Comparison of ENCODE assay signal across 12 mouse cellular contexts in the genomic region with DNA sequence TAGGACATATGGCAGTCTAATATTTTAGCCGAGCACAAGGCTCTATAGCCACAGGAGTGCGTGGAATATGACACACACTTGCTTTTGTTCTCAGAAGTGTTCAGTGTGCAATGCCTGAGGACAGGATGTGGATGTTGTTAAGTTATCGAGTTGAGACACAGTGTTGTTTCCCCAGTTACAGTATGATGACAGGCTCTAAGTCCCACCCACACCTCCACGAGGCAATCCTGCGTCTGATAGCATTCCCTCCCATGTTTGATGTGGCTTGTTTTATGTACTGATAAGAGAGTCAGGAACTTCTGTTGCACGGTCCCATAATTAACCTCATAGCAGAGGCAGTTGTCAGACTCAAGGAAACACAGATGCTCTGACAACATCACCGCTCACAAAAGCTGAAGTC.
A peak's percentile ranks its signal among the peaks of the same experiment; 100 is the strongest.
DNase-seq lines count a peak whose midpoint lies in the region; ATAC-seq and TF ChIP-seq lines count a peak whose summit lies in the region.
"Had no signal": no experiment of that assay in that cellular context is flagged by ENCODE, and none has a peak within 500 bp of the region (broad histone marks: within the 10 kb centered on the region; RNA-seq: fewer than 3 reads in every experiment).

No protein-coding gene starts in this region.

- no peak overlapping the region for H3K4me2 ChIP-seq in intestine, embryonic 15.5 days (replicated peaks)
- no peak overlapping the region for H3K4me2 ChIP-seq in hindbrain, embryonic 14.5 days (replicated peaks)
- no peak overlapping the region for H3K4me2 ChIP-seq in forebrain, embryonic 15.5 days (replicated peaks)
- H3K4me2 ChIP-seq: limb, embryonic 15.5 days; midbrain, embryonic 13.5 days had no signal

- H3K4me3 ChIP-seq in heart, adult 2 months, result no peak overlapping the region
- no peak overlapping the region for H3K4me3 ChIP-seq in intestine, embryonic 15.5 days (replicated peaks)
- no peak overlapping the region for H3K4me3 ChIP-seq in hindbrain, embryonic 14.5 days (replicated peaks; ENCODE audit: low read length)
- no peak overlapping the region for H3K4me3 ChIP-seq in kidney, adult 2 months (ENCODE audit: insufficient read depth, low read depth, low read length)
- H3K4me3 ChIP-seq in forebrain, embryonic 15.5 days, result no peak overlapping the region
- H3K4me3 ChIP-seq: erythroblast, embryonic 14.5 days; limb, embryonic 15.5 days; midbrain, embryonic 13.5 days had no signal

- no peak for TF ChIP-seq CTCF in heart, adult 2 months (IDR thresholded peaks at IDR 0.05)
- TF ChIP-seq CTCF in kidney, adult 2 months (conservative IDR thresholded peaks at IDR 0.05; ENCODE audit: insufficient read depth, insufficient read length, low read depth, low read length), result no peak

- no peaks in the 10 kb centered on the region for H3K27me3 ChIP-seq in heart, adult 2 months (ENCODE audit: control insufficient read depth, insufficient read depth, low read length)
- no peaks in the 10 kb centered on the region for H3K27me3 ChIP-seq in intestine, embryonic 15.5 days (replicated peaks)
- H3K27me3 ChIP-seq in hindbrain, embryonic 14.5 days (ENCODE audit: control insufficient read depth, insufficient read depth, low read length), result no peaks in the 10 kb centered on the region
- H3K27me3 ChIP-seq in kidney, adult 2 months (replicated peaks; ENCODE audit: control insufficient read depth, insufficient read depth, low read length), result no peaks in the 10 kb centered on the region
- no peaks in the 10 kb centered on the region for H3K27me3 ChIP-seq in forebrain, embryonic 15.5 days
- H3K27me3 ChIP-seq: limb, embryonic 15.5 days; midbrain, embryonic 13.5 days; Patski had no signal

- no peaks in the 10 kb centered on the region for H3K79me2 ChIP-seq in heart, adult 2 months (replicated peaks; ENCODE audit: control insufficient read depth, insufficient read depth, low read length)

- no peak for TF ChIP-seq POLR2A in heart, adult 2 months (IDR thresholded peaks at IDR 0.05; ENCODE audit: insufficient read depth, low read depth, low read length)
- TF ChIP-seq POLR2A in kidney, adult 2 months (IDR thresholded peaks at IDR 0.05; ENCODE audit: low read depth, low read length), result no peak

- TF ChIP-seq EP300 in heart, adult 2 months (IDR thresholded peaks at IDR 0.05; ENCODE audit: insufficient read depth, low read depth, low read length), result no peak

- 21% methylated on average over 7 of the region's 7 CpGs for WGBS in heart, adult 2 months
- 33% methylated on average over 7 of the region's 7 CpGs for WGBS in intestine, embryonic 15.5 days
- WGBS in hindbrain, embryonic 14.5 days, result 78% methylated on average over 7 of the region's 7 CpGs
- WGBS in kidney, adult 2 months, result 43% methylated on average over 7 of the region's 7 CpGs
- 66% methylated on average over 7 of the region's 7 CpGs for WGBS in forebrain, embryonic 15.5 days

- no peak overlapping the region for H3K9ac ChIP-seq in heart, adult 2 months (ENCODE audit: low read depth, low read length)
- no peak overlapping the region for H3K9ac ChIP-seq in intestine, embryonic 15.5 days
- H3K9ac ChIP-seq in hindbrain, embryonic 14.5 days, result no peak overlapping the region
- no peak overlapping the region for H3K9ac ChIP-seq in forebrain, embryonic 15.5 days (replicated peaks)
- H3K9ac ChIP-seq: limb, embryonic 15.5 days; midbrain, embryonic 13.5 days had no signal

- H3K4me1 ChIP-seq in heart, adult 2 months (ENCODE audit: control insufficient read depth, insufficient read depth, low read length), result no peaks in the 10 kb centered on the region
- H3K4me1 ChIP-seq in intestine, embryonic 15.5 days (replicated peaks), result no peaks in the 10 kb centered on the region
- H3K4me1 ChIP-seq in hindbrain, embryonic 14.5 days (replicated peaks; ENCODE audit: control insufficient read depth, insufficient read depth, low read length), result no peaks in the 10 kb centered on the region
- peaks cover 13% of the 10 kb centered on the region for H3K4me1 ChIP-seq in kidney, adult 2 months (ENCODE audit: control insufficient read depth, insufficient read depth, low read length)
- no peaks in the 10 kb centered on the region for H3K4me1 ChIP-seq in forebrain, embryonic 15.5 days
- H3K4me1 ChIP-seq: midbrain, embryonic 13.5 days had no signal

- no peaks in the 10 kb centered on the region for H3K9me3 ChIP-seq in intestine, embryonic 15.5 days
- H3K9me3 ChIP-seq in hindbrain, embryonic 14.5 days (ENCODE audit: control insufficient read depth, low read length), result no peaks in the 10 kb centered on the region
- no peaks in the 10 kb centered on the region for H3K9me3 ChIP-seq in forebrain, embryonic 15.5 days
- H3K9me3 ChIP-seq: limb, embryonic 15.5 days; midbrain, embryonic 13.5 days had no signal

- peak; percentile 48 for DNase-seq in heart, adult 11 months
- DNase-seq in heart, adult 2 months, result no peak
- DNase-seq in hindbrain, embryonic 14.5 days (ENCODE audit: low spot score), result no peak
- no peak for DNase-seq in kidney, adult 2 months

- intact Hi-C loops in heart, adult 2 months (cut with DNase I), result no loop called here

- peak; percentile 95 for ATAC-seq in CD4-positive, CD25-positive, alpha-beta regulatory T cell, adult 4 months
- peak; percentile 80 for ATAC-seq in intestine, embryonic 15.5 days
- peak; percentile 99 for ATAC-seq in megakaryocyte progenitor cell, adult 5-6 weeks (replicated peaks; ENCODE audit: poor library complexity)
- no peak for ATAC-seq in hindbrain, embryonic 14.5 days (ENCODE audit: low FRiP score)
- no peak for ATAC-seq in forebrain, embryonic 15.5 days (replicated peaks)
- ATAC-seq: midbrain, embryonic 13.5 days; Patski had no signal

- H3K27ac ChIP-seq in heart, adult 2 months, result no peak overlapping the region
- no peak overlapping the region for H3K27ac ChIP-seq in intestine, embryonic 15.5 days
- no peak overlapping the region for H3K27ac ChIP-seq in hindbrain, embryonic 14.5 days
- no peak overlapping the region for H3K27ac ChIP-seq in kidney, adult 2 months (ENCODE audit: insufficient read depth, low read depth, low read length)
- no peak overlapping the region for H3K27ac ChIP-seq in forebrain, embryonic 15.5 days (replicated peaks)
- H3K27ac ChIP-seq: limb, embryonic 15.5 days; midbrain, embryonic 13.5 days had no signal

- H3K36me3 ChIP-seq in heart, adult 2 months (ENCODE audit: control insufficient read depth, insufficient read depth, low read length), result no peaks in the 10 kb centered on the region
- H3K36me3 ChIP-seq in intestine, embryonic 15.5 days, result no peaks in the 10 kb centered on the region
- no peaks in the 10 kb centered on the region for H3K36me3 ChIP-seq in hindbrain, embryonic 14.5 days (replicated peaks; ENCODE audit: control insufficient read depth, insufficient read depth)
- H3K36me3 ChIP-seq in kidney, adult 2 months (ENCODE audit: control insufficient read depth, insufficient read depth, low read length), result no peaks in the 10 kb centered on the region
- H3K36me3 ChIP-seq in forebrain, embryonic 15.5 days, result no peaks in the 10 kb centered on the region
- H3K36me3 ChIP-seq: limb, embryonic 15.5 days; midbrain, embryonic 13.5 days had no signal

Comparison
In these comparisons a context has a peak if more than half of its experiments do, and no peak if none do; other contexts are left out.
1. ATAC-seq: peak in CD4-positive, CD25-positive, alpha-beta regulatory T cell, adult 4 months (single experiment), intestine, embryonic 15.5 days (single experiment) and megakaryocyte progenitor cell, adult 5-6 weeks (single experiment); none in hindbrain, embryonic 14.5 days (single experiment) and forebrain, embryonic 15.5 days (single experiment).